Mouse (Mus musculus): ENCODE results near the gene Hcrtr2.

Hcrtr2 gene

GRCm38 (mm10) chr9:76234899-76235298 lies 88.8 kb downstream of the Hcrtr2 start:
- no peak for DNase-seq (ENCODE audit: low spot score)

GRCm38 (mm10) chr9:76230400-76230799 lies 93.3 kb downstream of the Hcrtr2 start:
- DNase-seq (ENCODE audit: low spot score): no peak

DNA sequence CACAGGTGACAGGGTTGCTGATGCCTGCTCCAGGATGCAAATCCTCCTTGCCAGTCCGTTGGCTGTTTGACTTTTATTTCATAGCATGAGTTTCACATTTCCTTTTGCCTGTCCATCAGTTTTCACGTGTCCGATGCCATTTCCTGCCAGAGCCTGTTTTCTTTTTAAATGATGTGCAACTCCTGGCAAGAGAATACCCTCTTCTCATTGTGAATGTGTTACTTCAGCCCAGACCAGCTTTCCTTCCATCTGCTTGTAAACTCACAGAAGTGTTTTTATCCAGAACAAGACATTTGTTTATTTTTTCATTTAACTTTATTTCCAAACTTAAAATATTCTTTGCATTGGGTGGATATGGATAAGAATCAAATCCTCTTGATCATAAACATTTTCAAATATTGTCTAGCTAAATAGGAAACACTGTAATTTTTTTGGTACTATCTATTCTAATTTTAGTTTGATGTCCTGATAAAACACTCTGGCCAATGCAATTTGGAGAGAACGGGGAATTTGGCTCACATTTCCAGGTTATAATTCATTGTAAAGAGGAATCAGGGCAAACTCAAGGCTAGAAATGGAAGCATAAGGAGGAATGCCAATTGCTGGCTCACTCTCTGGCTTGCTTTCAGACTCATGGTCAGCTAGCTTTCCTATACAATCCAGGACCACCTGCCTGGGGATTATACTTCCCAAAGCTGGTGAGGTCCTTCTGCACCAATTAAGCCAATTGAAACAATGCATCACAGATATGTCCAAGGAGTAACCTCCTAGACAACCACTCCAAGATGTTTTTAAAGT lies 106.3 kb downstream of the Hcrtr2 start:
- DNase-seq (ENCODE audit: low spot score): no peak

DNA sequence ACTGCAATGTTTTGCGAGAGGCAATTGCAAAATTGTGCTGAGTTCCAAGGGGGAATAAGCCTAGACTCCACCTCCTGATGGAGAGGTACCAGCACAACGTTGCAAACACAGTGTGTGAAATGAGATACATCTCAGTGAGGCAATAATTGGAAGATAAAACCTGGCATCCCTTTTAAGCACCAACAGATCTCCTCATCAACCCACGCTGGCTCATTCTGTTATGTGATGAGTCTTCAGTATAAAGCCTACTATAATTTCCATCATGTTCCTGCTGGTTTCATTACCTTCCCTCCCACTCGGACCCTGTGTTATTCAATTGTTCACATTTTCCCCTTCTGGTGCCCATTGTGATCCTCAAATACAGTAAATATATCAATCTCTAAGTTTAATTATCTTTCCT lies 109.0 kb downstream of the Hcrtr2 start:
- no peak for DNase-seq (ENCODE audit: low spot score)

DNA sequence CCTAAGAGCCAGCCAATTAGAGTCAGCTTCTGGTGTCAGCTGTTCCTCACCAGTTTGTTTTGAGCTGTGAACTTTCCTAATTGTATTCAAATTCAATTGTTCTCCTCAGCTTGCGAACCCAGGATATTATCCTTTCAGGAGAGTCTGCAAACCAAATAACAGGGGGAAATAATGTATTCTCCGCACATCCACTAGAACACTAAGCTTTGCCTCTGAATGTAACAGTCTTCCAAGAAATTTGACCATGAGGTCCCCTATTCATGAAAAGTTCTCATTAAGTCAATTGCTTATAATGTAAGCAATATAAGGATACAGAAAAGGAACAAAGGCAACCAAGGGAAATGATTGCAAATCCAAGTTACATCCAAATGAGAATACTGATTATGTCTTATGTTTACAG lies 110.1 kb downstream of the Hcrtr2 start, which contains the start of gene Gfral:
Gene Gfral, minus strand, starts transcription at position 101 of the 400 bp plus-strand sequence.
- DNase-seq (ENCODE audit: low spot score): no peak

GRCm38 (mm10) chr9:76196917-76197316 lies 126.7 kb downstream of the Hcrtr2 start:
- no peak for DNase-seq (ENCODE audit: low spot score)

DNA sequence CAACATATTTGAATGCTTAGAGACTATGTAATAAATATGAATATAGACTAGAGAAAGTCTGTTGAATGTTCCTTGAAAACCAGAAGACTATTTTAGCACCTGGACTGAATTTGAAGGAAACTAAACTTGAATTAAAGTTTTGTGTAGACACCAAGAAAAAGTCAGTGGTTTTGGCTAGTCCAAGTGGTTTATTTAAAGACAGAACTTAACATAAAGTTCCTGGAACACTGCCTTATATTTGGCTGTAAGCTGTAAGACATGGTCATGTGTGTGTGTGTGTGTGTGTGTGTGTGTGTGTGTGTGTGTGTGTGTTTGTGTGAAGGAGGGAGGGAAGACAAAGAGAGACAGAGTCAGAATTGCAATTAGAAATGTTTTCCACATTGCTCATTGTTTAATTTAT lies 144.4 kb downstream of the Hcrtr2 start:
- no peak for DNase-seq (ENCODE audit: low spot score)

Data from urinary bladder, postnatal 10 days (tissue).